Mouse (Mus musculus) stomach, postnatal 0 days (tissue): Measurements from ENCODE around the gene Tbca.

Experiments
- CTCF ChIP-seq: IDR thresholded peaks from 2 replicates; pipeline ENCODE4 v1.5.1; 2016; ENCODE audit warnings: antibody characterized with exemption, low read depth, mild to moderate bottlenecking, moderate library complexity
- EP300 ChIP-seq: optimal IDR thresholded peaks from 2 replicates; pipeline ENCODE3; 2016; ENCODE audit warnings: antibody characterized with exemption

DNA sequence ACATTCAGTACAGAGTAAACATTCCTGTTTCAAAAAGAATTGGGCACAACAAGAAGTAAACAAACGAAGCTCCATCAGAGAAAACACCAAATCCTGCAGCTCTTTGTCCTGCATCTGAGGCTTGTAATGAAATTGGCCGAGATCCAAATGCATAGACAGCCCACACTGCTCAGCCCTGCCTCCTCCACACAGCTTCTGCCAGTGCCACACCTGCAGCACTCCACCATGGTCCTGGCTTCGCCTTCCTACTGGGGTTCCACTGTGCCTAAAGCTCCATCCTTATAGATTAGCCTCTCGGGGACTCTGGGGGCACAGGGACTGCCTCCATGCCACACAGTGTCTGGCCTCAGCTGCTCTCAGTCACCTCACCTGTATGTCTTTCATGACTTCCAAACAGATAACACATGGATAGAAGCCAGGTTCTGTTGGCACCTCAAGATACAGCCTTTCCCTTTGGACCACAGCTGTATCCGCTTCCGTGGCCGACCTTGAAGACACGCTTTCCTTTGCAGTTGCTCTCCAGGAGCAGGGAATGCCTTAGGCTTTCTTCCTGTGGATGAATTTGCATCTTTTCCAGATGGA lies 50.1 kb downstream of the Tbca start:
- TF ChIP-seq CTCF, result no peak
- TF ChIP-seq EP300, result no peak
